Mouse (Mus musculus) layer of hippocampus, adult 18-20 months (tissue): ENCODE measurements around the gene Foxn3. TPM values are rescaled to one million over a fixed set of nuclear protein-coding genes. Genes with fewer than 3 reads are reported as not detected.

Experiments used
- DNase-seq, 2 experiments: peaks; one replicate each; pipeline ENCODE4 v3.0.0; 2022; ENCODE audit warnings: low spot score in 2 of 2
- total RNA-seq, 2 experiments: library from RNA; stranded (reverse); gene quantifications; 2 replicates each; pipeline ENCODE4 v1.2.3; 2021

Foxn3 gene
- total RNA-seq, 2 experiments from 2014 or later: 51.4 to 54.4 TPM

- DNase-seq: no peak
These were observed 229.4 kb downstream of the Foxn3 start for GRCm38 (mm10) chr12:99334026-99334425.

- no peak for DNase-seq
These were observed 229.9 kb downstream of the Foxn3 start for GRCm38 (mm10) chr12:99333304-99333968.

- no peak for DNase-seq
These were observed 231.1 kb downstream of the Foxn3 start for GRCm38 (mm10) chr12:99332144-99332807.

DNA sequence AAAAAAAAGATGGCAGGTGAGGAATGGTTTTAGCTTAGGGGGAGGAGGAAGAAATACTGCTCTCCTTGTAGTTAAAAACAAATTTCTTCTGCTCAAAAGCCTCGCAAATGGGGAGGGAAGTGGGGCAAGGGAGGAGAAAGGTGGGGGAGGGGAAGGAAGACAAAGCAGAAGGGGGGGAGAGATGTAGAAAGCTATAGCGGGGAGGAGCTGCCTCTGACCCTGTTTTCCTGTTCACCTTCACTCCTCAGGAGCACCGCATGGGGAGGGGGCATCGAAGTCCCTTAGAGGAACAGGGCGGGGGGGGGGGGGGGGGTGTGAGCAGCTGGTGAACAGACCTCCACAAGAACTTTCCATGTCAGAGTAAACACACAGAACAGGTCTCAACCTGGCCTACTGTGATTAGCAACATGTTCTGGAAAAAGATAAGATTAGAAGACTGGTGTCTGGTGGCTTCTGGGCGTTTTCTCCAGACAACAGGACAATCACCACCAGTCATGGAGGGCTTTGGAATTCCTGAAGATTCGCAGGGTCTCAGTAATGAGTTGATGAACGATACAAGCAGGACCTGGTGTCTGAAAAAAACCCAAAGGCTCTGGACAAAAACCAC lies 231.9 kb downstream of the Foxn3 start:
- no peak for DNase-seq

DNA sequence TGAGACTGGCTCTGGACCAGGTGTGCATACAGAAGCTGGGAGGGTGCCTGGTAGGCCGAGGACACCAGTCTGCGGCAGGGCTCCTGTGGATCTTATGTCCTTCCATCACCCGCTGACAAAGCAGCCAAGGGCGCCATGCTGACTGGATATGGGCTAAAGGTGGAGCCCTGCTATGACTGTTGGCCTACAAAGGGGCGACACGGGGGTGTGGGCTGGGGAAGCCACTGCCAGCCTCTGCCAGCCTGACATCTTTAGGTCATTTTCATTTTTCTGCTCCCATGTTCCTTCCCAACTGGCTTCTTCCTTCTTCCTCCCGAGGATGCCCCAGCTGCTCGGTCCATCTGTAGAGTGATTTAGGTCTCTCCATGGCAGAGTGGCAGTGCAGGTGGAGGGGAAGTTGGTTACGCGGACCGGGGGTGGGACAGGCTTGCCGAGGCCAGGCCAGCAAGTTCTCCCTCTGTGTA lies 232.5 kb downstream of the Foxn3 start:
- no peak for DNase-seq

GRCm38 (mm10) chr12:99329301-99330257 lies 233.8 kb downstream of the Foxn3 start:
- no peak for DNase-seq

- DNase-seq: no peak
These were observed 237.2 kb downstream of the Foxn3 start for GRCm38 (mm10) chr12:99326157-99326556.

GRCm38 (mm10) chr12:99321633-99322431 lies 241.6 kb downstream of the Foxn3 start:
- DNase-seq: no peak

GRCm38 (mm10) chr12:99320966-99321496 lies 242.4 kb downstream of the Foxn3 start:
- no peak for DNase-seq

DNA sequence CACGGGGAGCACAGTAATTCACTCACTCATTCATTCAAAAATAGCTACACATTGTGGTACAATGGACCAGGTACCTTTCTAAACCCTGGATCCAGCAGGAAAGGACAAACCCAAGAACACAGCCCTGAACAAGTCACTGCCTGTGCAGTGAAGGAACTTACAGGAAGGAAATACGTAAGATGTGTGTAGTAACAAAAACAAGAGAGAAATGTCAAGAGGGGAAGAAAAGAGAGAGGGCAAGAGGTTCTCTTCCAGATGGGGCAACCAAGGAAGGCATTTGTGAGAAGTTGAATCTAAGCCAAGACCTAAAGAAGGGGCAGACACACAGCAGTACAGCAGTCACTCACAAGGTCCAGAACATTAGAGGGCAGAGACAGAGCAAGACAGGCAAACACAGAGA lies 243.5 kb downstream of the Foxn3 start:
- DNase-seq: no peak

GRCm38 (mm10) chr12:99319171-99319570 lies 244.2 kb downstream of the Foxn3 start:
- DNase-seq: no peak

DNA sequence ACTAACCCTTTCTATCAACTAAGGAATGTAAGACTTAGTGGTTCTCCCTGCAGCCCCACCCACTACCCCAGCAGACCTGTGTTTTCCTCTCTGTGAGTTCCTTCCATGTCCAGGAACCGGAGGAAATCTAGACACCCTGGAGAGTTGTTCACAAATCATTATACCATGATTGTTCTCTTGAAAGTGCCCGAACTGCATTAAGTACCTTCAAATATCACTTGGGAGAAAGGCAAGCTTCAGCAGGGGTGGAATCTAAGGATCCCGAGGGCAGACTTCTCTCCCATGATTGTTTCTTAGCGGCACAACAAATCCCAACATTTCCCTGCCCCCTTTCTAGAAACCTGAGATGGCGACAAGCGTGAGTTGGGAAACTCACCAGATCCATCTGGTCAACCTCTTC lies 247.5 kb downstream of the Foxn3 start:
- DNase-seq: no peak

- no peak for DNase-seq
These were observed 248.6 kb downstream of the Foxn3 start for GRCm38 (mm10) chr12:99314817-99315216.

GRCm38 (mm10) chr12:99311303-99311702 lies 252.1 kb downstream of the Foxn3 start:
- no peak for DNase-seq

DNA sequence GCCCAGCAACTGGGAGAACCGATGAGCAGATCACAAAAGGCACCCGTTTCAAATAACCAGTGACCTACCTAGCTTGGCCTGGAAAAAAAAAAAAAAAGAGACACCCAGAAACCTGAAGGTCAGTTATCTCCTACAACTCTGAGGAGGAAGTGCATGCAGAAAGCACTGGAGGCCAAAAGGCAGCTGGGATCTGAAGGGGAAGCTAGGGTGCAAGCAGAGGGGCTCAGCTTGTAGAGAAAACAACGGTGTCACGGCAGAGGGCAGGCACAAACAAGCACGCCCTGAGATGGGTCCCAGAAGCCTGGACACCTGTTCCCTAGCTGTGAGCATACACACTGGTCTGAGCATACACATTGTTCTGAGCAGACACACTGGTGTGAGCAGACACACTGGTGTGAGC lies 253.4 kb downstream of the Foxn3 start:
- DNase-seq: no peak

DNA sequence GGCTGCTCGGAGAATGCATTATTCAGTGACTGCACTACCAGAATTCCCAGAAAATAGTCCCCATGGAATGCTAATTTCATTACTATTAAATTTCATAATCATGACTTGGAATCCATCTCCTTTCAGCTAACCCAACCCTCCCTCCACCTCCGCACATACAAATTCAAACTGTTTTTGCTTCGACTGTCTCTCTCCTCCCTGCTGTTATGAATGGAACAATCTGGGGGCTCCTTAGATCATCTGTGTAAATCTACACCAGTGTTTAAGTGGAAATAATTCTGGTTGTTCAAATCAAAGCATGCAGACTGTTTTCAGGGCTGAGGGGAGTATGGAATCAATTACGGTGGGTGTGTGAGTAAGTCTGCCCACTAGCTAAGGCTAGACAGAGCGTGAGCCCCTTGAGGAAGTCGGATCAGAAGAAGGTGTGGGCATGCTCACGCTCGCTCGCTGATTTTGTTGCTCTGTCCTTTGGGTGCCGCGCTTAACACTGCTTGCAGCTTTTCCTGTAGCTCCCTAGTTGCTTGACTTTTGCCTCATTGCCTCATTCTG lies 254.8 kb downstream of the Foxn3 start:
- DNase-seq: peak; percentile 27 to 68

DNA sequence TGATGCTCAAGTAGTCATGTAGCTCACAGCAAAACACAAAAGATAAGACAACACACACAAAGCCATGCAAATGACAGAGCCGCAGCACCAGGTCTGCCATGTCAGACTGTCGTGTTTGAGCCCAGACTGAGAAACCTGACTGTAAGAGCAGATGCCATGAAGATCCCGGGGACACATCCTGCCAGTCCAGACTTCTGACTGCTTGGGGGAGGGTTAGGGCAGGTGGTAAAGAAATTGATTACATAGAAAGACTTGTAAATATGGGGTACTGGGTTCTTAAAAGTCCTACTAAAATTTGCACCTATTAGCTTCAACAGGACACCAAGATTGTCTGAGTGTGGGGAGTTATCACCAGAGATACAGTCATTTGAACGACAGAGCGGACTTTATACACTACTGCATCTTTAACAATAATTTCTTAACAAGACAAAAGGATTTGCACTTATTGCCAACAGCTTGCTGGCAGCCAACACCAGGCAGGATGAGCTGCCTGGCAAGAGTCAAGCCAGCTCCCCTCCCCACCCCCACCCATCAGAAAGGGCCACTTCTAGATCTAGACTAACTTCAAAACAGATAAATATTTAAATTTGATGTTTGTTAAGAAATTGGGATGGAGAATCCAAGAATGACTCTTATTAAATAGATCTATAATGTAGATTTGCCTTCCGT lies 256.7 kb downstream of the Foxn3 start:
- DNase-seq: no peak

- DNase-seq: no peak
These were observed 257.4 kb downstream of the Foxn3 start for GRCm38 (mm10) chr12:99305784-99306535.

GRCm38 (mm10) chr12:99305324-99305723 lies 258.1 kb downstream of the Foxn3 start:
- DNase-seq: no peak
